Mouse (Mus musculus) midbrain, embryonic 14.5 days (tissue): Measurements from ENCODE around the gene Snrpd2. TPM values are rescaled to one million over a fixed set of nuclear protein-coding genes. Genes with fewer than 3 reads are reported as not detected.
"Not testable (repeated sequence)": the region's sequence is repeated elsewhere in the genome, so short reads cannot be mapped to it uniquely, and the experiment has no call there.

ENCODE experiments used
- ATAC-seq: fragments of 200-750 bp; cut with Nextera tagmentation; 2 replicates; pipeline ENCODE4 v1.8.0; 2017; ENCODE audit warnings: moderate number of reproducible peaks, moderate library complexity; ENCODE audit not compliant: low FRiP score, low TSS enrichment
- DNase-seq: peaks from one replicate; pipeline ENCODE4 v3.0.0-alpha.2; 2015
- H3K27ac ChIP-seq: fragments of 300-500 bp; sonication (generic); replicated peaks from 2 replicates; pipeline ENCODE4 v1.5.1; 2014; ENCODE audit warnings: mild to moderate bottlenecking, low read depth, low read length, moderate library complexity
- H3K27me3 ChIP-seq: fragments of 300-500 bp; sonication (generic); 2 replicates; pipeline ENCODE4 v1.6.1; 2014; ENCODE audit warnings: low read length, control low read depth, mixed read lengths; ENCODE audit not compliant: control insufficient read depth, insufficient read depth
- H3K36me3 ChIP-seq: fragments of 300-500 bp; sonication (generic); 2 replicates; pipeline ENCODE4 v1.6.1; 2014; ENCODE audit warnings: low read length, control low read depth; ENCODE audit not compliant: control insufficient read depth, insufficient read depth
- H3K4me1 ChIP-seq: fragments of 300-500 bp; sonication (generic); 2 replicates; pipeline ENCODE4 v1.6.1; 2014; ENCODE audit warnings: mild to moderate bottlenecking, antibody characterized with exemption, low read length, control low read depth; ENCODE audit not compliant: control insufficient read depth, insufficient read depth
- H3K4me2 ChIP-seq: fragments of 300-500 bp; sonication (generic); 2 replicates; pipeline ENCODE4 v1.6.1; 2014; ENCODE audit warnings: mild to moderate bottlenecking, low read length, moderate library complexity
- H3K4me3 ChIP-seq: fragments of 300-500 bp; sonication (generic); replicated peaks from 2 replicates; pipeline ENCODE4 v1.5.1; 2014; ENCODE audit warnings: low read depth, low read length
- H3K9ac ChIP-seq: fragments of 300-500 bp; sonication (generic); replicated peaks from 2 replicates; pipeline ENCODE4 v1.6.1; 2014; ENCODE audit warnings: mild to moderate bottlenecking, low read length, moderate library complexity
- H3K9me3 ChIP-seq: fragments of 300-500 bp; sonication (generic); 2 replicates; pipeline ENCODE4 v1.6.1; 2016; ENCODE audit warnings: low read length, control low read depth, mixed read lengths; ENCODE audit not compliant: control insufficient read depth
- WGBS: fragments of 180-500 bp; shearing (Covaris S2); extraction: QIAGEN DNeasy Blood & Tissue Kit; methylation state at CpG from one replicate; pipeline ENCODE4 v1.1.7; 2014; 5-methylcytosine and 5-hydroxymethylcytosine counted together
- polyA plus RNA-seq: library from polyadenylated mRNA; unstranded; fragments of >200 nt; fragmentation: Nextera tagmentation; extraction: Ambion mirVana; gene quantifications from 2 replicates; pipeline ENCODE4 v1.2.1, GENCODE M21; 2014

The Snrpd2 gene
- polyA plus RNA-seq, 1 experiment from 2014 or later = 112 TPM

DNA sequence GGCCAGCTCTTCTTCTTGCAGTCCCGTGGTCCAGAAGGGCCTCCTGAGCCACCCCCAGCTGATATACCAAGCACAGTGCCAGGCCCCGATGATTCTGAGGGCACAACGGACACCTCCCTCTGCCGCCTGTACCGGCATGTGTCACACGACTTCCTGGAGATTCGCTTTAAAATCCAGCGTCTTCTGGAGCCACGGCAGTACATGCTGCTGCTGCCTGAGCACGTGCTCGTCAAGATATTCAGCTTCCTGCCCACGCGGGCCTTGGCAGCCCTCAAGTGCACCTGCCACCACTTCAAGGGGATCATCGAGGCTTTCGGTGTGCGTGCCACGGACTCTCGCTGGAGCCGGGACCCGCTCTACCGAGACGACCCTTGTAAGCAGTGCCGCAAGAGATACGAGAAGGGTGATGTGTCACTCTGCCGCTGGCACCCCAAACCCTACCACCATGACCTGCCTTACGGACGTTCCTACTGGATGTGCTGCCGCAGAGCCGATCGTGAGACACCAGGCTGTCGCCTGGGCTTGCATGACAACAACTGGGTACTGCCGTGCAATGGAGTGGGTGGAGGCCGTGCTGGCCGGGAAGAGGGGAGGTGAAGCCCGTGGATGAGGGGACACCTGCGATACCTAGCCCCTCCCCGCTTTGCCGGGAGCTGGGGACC lies 12.7 kb upstream of the Snrpd2 start:
- Histone ChIP-seq H3K27ac (no peak overlapping the region), H3K36me3 (peaks cover 61% of the 10 kb centered on the region), H3K4me2 (no peak overlapping the region), H3K9me3 (no peaks in the 10 kb centered on the region), H3K4me3 (no peak overlapping the region), H3K27me3 (no peaks in the 10 kb centered on the region), H3K4me1 (peaks cover 5% of the 10 kb centered on the region; the same call in 1 of the 2 replicates), H3K9ac (no peak overlapping the region)
- WGBS = 95% methylated on average over 38 of the region's 38 CpGs
- DNase-seq = no peak
- ATAC-seq = peak; percentile 24; the same call in 1 of the 2 replicates

DNA sequence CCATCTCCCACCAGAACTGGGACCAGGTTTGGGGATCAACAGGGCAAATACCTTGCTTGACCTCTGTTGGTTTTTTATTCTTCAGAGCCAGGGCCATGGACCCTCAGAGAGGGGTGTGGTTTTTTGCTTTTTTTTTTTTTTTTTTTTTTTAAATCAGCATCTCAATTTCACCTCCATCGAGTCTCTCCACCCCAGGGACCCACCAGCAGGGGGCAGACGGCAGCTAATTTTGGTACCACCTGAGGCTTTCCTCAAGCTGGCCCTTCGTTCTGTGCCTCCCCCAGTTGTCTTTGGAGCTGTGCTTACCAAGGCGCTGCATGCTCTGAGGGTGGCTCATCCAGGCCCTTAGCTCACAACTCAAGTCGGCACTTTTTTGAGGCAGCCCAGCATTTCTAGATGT lies 12.1 kb upstream of the Snrpd2 start:
- H3K27me3 ChIP-seq = no peaks in the 10 kb centered on the region
- WGBS = 48% methylated on average over 5 of the region's 5 CpGs
- H3K4me3 ChIP-seq = no peak overlapping the region
- DNase-seq = peak; percentile 56
- H3K9me3 ChIP-seq = no peaks in the 10 kb centered on the region
- peaks cover 65% of the 10 kb centered on the region for H3K36me3 ChIP-seq
- H3K4me1 ChIP-seq = no peaks in the 10 kb centered on the region
- ATAC-seq = no peak
- no peak overlapping the region for H3K27ac ChIP-seq
- H3K4me2 ChIP-seq = no peak overlapping the region
- no peak overlapping the region for H3K9ac ChIP-seq

DNA sequence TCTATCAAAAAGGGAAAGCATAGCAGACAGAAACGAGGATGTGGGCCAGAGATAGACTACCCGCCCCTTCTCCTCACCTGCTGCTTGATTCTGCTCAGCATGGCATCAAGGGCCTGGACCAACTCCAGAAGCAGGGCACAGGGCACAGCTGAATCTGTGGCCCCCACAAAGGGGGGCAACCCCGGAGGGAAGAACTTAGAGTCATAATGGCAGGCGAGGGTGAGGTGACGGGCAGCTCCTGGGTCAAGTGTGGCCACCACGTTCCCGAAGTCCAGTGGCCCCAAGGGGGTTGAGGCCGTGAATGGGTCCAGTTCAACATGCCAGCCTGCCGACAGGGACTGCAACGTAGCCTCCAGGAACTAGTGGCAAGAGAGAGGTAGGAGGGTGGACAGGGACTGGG lies 2.7 kb upstream of the Snrpd2 start:
- no peak for DNase-seq
- Histone ChIP-seq H3K4me1 (peaks cover 17% of the 10 kb centered on the region), H3K4me2 (no peak overlapping the region), H3K4me3 (no peak overlapping the region), H3K9me3 (no peaks in the 10 kb centered on the region), H3K9ac (no peak overlapping the region), H3K36me3 (peaks cover 26% of the 10 kb centered on the region), H3K27me3 (no peaks in the 10 kb centered on the region), H3K27ac (no peak overlapping the region)
- no peak for ATAC-seq
- 88% methylated on average over 10 of the region's 10 CpGs for WGBS

DNA sequence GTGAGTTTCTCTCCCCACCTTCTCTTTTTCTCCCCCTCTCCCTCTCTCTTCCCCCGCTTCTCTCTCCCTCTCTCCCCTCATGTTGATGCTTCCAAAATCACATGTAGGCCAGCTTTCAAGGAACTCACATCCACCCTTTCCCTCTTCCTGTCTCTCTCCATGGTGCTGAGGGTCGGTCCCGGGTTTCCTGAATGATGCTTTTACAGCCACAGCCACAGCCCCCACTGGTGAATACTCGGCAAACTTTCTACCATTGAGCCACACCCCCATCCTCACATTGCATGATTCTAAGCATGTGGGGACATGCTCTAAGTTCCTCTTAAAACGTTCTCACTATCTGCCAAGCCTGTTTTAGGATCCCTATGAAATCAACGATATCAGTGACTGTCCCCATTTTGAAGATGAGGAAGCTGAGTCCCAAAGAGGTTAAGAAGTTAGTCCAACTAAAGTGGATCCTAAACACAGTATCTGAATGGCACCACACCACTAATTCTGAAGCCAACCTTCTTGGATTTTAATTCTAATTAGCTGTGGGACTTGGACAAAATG lies 2.0 kb upstream of the Snrpd2 start:
- Histone ChIP-seq H3K4me2 (peak overlapping the region; percentile 80), H3K4me1 (peaks cover 17% of the 10 kb centered on the region), H3K9me3 (no peaks in the 10 kb centered on the region), H3K9ac (peak overlapping the region; percentile 63; the same call in 1 of the 2 replicates), H3K4me3 (peak overlapping the region; percentile 68; the same call in 1 of the 2 replicates), H3K36me3 (peaks cover 26% of the 10 kb centered on the region), H3K27ac (no peak overlapping the region), H3K27me3 (no peaks in the 10 kb centered on the region)
- 65% methylated on average over 6 of the region's 6 CpGs for WGBS
- no peak for ATAC-seq
- DNase-seq = no peak

DNA sequence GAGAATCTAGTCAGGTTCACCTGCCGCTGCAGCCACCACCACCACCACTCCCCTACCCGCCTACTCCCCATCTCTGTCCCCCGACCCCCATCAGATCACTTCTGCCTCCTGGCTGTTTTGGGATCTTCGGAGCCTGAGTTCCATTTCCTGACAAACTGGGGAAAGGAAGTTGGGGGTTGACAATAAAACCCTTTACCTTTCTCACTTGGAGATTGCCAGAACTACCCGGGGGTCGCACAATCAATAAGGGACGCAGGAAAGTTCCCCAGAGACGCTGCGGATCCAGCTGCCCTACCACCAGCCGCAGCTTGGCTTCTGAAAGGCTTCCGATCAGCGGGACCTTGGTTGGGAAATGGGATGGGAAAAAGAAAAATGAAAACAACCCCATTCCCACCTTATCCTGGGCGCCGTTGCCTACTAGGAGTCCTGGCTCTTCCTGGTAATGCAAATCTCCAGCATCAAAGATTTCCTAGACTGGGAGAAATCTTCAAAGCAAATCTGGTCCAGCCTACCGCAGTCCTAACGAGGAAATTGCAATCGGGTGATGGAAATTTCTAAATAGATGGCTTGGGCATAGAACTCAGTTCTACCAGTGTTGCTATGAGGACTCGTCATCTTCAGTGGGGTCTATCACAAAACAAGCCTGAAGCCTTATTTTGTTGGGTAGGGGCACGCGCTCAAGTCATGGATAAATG lies 1.2 kb upstream of the Snrpd2 start:
- H3K4me1 ChIP-seq = peaks cover 17% of the 10 kb centered on the region
- H3K9me3 ChIP-seq = no peaks in the 10 kb centered on the region
- peak overlapping the region; percentile 85 for H3K27ac ChIP-seq
- ATAC-seq = no peak
- no peak for DNase-seq
- peak overlapping the region; percentile 68 for H3K4me3 ChIP-seq
- peak overlapping the region; percentile 80 for H3K4me2 ChIP-seq
- H3K9ac ChIP-seq = peak overlapping the region; percentile 63
- H3K27me3 ChIP-seq = no peaks in the 10 kb centered on the region
- WGBS = 11% methylated on average over 20 of the region's 20 CpGs
- H3K36me3 ChIP-seq = peaks cover 26% of the 10 kb centered on the region

DNA sequence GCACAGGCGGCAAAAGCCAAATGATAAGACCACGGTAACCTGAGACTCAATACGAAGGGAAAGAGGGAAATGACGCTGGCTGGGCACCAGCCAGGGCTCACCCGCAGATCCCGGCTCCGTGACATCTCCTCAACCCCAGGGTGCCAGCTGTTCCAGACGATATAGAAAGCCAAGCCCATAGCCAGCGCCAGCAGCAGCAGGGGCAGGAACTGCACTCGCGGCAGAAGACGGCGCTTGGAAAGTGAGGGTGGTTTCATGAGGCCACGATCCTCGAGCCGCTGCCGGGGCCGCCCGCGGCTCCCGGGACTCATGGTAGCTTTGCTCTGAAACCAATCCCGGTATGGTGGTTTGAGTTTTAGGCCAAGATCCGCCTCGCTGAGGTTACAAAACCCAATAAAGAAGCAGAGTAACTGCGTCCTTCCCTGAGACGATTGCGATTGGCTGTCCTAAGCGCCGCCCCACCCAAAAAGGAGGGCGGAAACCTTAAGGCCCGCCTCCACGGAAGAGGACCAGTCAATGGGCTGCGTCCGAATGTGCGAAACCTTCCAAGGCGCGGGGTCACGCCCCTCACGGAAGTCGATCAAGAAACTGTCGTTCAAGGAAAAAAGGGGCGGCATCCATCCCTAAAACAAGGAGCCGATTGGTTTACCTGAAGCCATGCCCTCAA lies 514 bp upstream of the Snrpd2 start, which contains the start of gene Qpctl:
TSS of gene Qpctl (minus strand) at position 417 of the 667 bp plus-strand sequence.
- H3K9ac ChIP-seq = peak within 1 kb of the TSS; percentile 63
- no peaks in the 10 kb centered on the region for H3K9me3 ChIP-seq
- peak within 1 kb of the TSS; percentile 80 for H3K4me2 ChIP-seq
- under 1% methylated on average over 43 of the region's 43 CpGs for WGBS
- peaks cover 33% of the 10 kb centered on the region for H3K36me3 ChIP-seq
- H3K27ac ChIP-seq = peak within 1 kb of the TSS; percentile 85
- H3K4me3 ChIP-seq = peak within 1 kb of the TSS; percentile 68
- ATAC-seq (peak; percentile 97), DNase-seq (peak; percentile 99)
- no peaks in the 10 kb centered on the region for H3K27me3 ChIP-seq
- peaks cover 17% of the 10 kb centered on the region for H3K4me1 ChIP-seq

DNA sequence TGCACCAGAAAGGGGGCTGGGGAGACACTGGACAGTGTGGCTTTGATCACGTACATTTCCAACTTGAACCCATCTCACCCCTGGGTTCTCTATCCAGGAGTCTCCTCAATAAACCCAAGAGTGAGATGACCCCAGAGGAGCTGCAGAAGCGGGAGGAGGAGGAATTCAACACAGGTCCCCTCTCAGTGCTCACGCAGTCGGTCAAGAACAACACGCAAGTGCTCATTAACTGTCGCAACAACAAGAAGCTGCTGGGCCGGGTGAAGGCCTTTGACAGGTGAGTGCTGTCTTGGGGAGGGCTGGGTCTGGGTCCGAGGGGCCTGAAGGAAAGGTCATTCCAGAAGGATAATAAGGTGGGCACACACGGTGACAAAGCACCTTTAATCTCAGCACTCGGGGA lies 1.6 kb downstream of the Snrpd2 start:
- 93% methylated on average over 10 of the region's 10 CpGs for WGBS
- H3K4me3 ChIP-seq, H3K9ac ChIP-seq: not testable (repeated sequence)

DNA sequence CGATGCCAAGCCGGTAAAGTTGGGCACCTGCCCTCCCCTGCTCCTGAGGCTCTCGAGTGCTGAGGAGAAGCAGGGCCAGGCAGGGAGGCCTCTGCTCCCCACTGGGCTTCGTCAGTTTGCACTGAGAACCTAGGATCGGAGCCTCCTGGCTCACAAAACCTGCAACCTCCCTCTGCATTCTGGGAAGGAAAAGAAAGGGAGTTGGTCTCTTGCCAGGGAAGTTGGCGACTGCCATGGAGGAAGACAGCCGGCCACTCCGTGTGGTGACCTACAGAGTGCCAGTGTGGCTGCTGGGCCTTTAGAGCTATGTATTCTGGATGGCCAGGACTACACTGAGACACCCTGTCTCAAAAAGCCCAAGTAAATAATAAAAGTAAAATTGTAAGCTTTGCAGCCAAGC lies 5.3 kb downstream of the Snrpd2 start:
- Histone ChIP-seq H3K4me2 (no peak overlapping the region), H3K4me3 (no peak overlapping the region), H3K36me3 (peaks cover 39% of the 10 kb centered on the region), H3K4me1 (peaks cover 11% of the 10 kb centered on the region), H3K27me3 (peaks cover 7% of the 10 kb centered on the region), H3K27ac (no peak overlapping the region), H3K9me3 (no peaks in the 10 kb centered on the region), H3K9ac (no peak overlapping the region)
- 83% methylated on average over 8 of the region's 8 CpGs for WGBS
- ATAC-seq (no peak), DNase-seq (no peak)

More for the DNA sequence above, 1.6 kb downstream of the Snrpd2 start:
- H3K9me3 ChIP-seq, DNase-seq, H3K27me3 ChIP-seq, H3K4me2 ChIP-seq, ATAC-seq, H3K27ac ChIP-seq: not testable (repeated sequence)
- Histone ChIP-seq H3K36me3 (peaks cover 39% of the 10 kb centered on the region), H3K4me1 (peaks cover 17% of the 10 kb centered on the region)
